Mouse (Mus musculus): Measurements from ENCODE around the gene Speer4c. TPM values are rescaled to one million over a fixed set of nuclear protein-coding genes. Genes with fewer than 3 reads are reported as not detected.
"Not testable (repeated sequence)": the region's sequence is repeated elsewhere in the genome, so short reads cannot be mapped to it uniquely, and the experiment has no call there.

Speer4c gene
- polyA plus RNA-seq, 1 experiment: not detected

- H3K4me3 ChIP-seq (ENCODE audit: insufficient read depth, low read length); H3K27ac ChIP-seq (ENCODE audit: insufficient read depth, low read depth, low read length); H3K4me1 ChIP-seq (ENCODE audit: control insufficient read depth, insufficient read depth, low read length): not testable (repeated sequence)
Observed at GRCm38 (mm10) chr5:15674429-15675244, 39.4 kb downstream of the Speer4c start.

- H3K27ac ChIP-seq (ENCODE audit: insufficient read depth, low read depth, low read length); H3K4me3 ChIP-seq (ENCODE audit: insufficient read depth, low read length); H3K4me1 ChIP-seq (ENCODE audit: control insufficient read depth, insufficient read depth, low read length): not testable (repeated sequence)
Observed at GRCm38 (mm10) chr5:15673989-15674388, 40.1 kb downstream of the Speer4c start.

- not testable (repeated sequence) for H3K27ac ChIP-seq (ENCODE audit: insufficient read depth, low read depth, low read length); H3K4me1 ChIP-seq (ENCODE audit: control insufficient read depth, insufficient read depth, low read length); H3K4me3 ChIP-seq (ENCODE audit: insufficient read depth, low read length)
Observed at GRCm38 (mm10) chr5:15670789-15671188, 43.3 kb downstream of the Speer4c start.

- H3K27ac ChIP-seq (ENCODE audit: insufficient read depth, low read depth, low read length); H3K4me3 ChIP-seq (ENCODE audit: insufficient read depth, low read length); H3K4me1 ChIP-seq (ENCODE audit: control insufficient read depth, insufficient read depth, low read length): not testable (repeated sequence)
Observed at GRCm38 (mm10) chr5:15663847-15664246, 50.2 kb downstream of the Speer4c start.

Other genes starting within 250 kb of the Speer4c start
- not detected in 2 replicates for gene Gm21149, start 237.7 kb downstream of the Speer4c start, polyA plus RNA-seq (2012; ENCODE audit: insufficient read depth, insufficient read length, missing spikeins)
- gene Gm21190, start 185.0 kb downstream of the Speer4c start, polyA plus RNA-seq (2012; ENCODE audit: insufficient read depth, insufficient read length, missing spikeins): not detected in 2 replicates
- gene Gm21083, start 136.9 kb downstream of the Speer4c start, polyA plus RNA-seq (2012; ENCODE audit: insufficient read depth, insufficient read length, missing spikeins): not detected in 2 replicates
- gene Speer4d, start 95.2 kb downstream of the Speer4c start, polyA plus RNA-seq (2012; ENCODE audit: insufficient read depth, insufficient read length, missing spikeins): not detected in 2 replicates
- gene 4930572O03Rik, start 57.2 kb downstream of the Speer4c start, polyA plus RNA-seq (2012; ENCODE audit: insufficient read depth, insufficient read length, missing spikeins): not detected in 2 replicates
- 0.09 and 0.51 TPM in 2 replicates for gene Cacna2d1, start 220.4 kb upstream of the Speer4c start, polyA plus RNA-seq (2012; ENCODE audit: insufficient read depth, insufficient read length, missing spikeins)

Measured in bone marrow macrophage, adult 2 months (primary cell).